Mouse (Mus musculus) kidney, postnatal 4 days (tissue): ENCODE results near the gene Mylk.

Experiments used
- DNase-seq, 2 experiments: peaks; one replicate each; pipeline ENCODE4 v3.0.0; 2021; ENCODE audit warnings: mixed read lengths in 2 of 2

Mylk gene

DNA sequence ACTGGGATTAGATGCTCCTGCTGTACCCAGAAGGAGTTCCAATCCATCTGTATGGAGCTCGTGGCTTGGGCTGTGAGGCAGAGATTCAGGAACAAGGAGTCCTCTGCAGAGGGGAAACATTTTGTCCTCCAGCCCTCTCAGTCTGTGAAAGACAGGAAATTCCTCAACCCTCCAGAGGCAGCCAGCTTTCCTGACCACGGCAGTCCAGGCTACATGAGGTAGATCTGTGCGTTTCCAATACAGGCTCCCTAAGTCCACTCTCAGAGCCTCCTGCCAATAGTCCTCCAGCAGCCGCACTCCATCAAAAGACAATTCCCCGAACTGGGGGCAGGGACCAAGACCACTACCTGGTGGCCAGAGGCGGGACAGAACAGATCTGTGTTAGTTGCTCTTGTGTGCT, 164.4 kb downstream of the Mylk start:
- peak; percentile 32 to 56 for DNase-seq

DNA sequence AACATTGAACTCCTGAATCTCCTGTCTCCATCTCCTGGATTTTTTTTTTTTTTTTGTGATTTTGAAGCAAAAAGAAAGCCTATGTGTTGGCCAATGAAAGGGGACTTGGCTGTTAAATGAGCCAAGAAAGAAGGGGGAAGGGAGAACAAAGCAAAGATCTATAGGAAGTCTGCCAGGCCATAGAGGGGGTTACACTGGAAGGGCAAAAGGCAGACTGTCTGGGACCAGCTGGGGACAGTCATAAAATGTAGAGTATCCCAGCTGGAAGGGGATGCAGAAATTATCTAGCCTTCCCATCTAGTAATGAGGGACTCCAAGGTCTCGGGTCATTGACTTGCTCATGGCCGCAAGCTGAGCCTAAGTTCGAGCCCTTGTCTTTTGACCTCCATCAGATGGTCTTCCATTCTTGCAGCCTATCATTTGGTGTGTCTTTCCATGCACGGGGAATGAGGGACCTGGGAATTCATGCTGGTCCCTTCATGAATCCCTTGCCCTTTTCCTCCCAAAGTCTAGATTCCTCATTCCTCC, 172.4 kb downstream of the Mylk start:
- DNase-seq, result no peak

DNA sequence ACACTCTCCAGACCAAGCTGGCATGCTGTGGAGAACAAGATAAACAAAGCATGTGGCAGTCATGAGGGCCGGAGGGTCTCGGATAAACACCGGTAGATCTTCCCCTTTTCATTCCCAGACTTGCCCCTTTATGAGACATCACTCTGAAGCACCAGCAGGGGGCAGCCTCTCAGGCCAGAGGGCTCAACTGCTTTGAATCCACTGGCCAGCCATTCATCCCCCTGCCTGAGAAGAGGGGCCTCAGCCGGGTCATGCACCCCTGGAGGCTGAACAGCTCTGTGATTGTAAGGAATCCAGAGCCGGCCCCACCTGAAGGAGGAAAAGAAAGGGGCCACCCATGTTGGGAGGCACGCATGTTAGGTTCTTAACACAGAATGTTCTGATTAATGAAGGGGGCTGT, 175.2 kb downstream of the Mylk start:
- peak; percentile 78 to 84 for DNase-seq

DNA sequence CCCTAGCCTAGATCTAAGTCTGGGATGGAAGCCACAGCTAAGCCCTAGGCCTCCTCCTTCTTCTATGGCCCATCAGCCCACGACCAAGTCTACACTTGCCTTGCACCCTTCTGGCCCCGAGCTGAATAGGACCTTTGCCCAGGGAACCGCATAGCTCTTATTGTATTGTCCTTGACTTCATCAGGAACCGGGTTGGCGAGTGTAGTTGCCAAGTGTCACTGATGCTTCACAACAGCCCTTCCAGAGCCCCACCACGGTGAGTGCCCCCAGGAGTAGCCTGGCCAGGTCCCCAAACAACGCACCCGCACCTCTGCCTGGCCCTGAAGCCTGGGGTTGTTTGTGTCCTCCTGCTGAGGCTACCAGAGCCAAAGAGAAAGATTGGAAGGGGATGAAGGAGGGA, 175.9 kb downstream of the Mylk start:
- DNase-seq, result no peak

DNA sequence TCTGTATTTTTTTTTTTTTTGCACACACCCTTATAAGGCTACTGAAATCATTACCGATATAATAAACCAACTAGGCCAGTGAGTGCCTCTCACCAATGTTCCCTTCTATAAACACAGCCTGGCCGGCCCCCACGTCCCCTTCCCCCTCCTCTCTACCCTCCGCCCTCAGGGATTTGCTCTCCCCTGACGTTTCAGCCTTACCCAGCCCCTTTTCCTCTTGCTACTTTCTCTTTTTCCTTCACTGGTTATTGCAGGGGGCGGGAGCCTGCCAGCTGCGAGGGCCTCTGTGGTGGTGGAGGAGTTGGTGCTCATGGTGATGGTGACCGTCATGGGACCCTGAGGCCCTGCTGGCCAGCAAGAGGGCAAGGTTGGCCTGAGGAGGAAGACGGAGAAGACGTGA, 176.3 kb downstream of the Mylk start:
- peak; percentile 69 to 75 for DNase-seq

DNA sequence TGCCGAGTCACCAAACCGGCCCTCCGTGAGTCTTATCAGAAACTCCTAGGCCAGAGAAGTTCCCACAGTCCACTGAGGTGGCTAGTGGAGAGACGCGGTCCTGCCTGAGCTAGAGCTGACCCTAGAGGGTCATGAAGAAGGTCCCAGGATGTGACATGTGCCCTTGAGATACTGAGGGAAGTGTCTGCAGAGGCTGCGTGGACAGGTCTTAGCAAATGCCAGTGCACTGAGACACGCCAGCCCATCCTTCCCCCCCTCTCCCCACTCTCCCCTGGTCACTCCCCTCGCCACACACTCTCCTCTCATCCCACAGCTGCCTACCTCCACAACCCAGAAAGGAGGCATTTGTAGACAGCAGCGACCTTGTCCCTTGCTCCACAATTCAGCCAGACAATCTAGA, 178.6 kb downstream of the Mylk start:
- no peak for DNase-seq

DNA sequence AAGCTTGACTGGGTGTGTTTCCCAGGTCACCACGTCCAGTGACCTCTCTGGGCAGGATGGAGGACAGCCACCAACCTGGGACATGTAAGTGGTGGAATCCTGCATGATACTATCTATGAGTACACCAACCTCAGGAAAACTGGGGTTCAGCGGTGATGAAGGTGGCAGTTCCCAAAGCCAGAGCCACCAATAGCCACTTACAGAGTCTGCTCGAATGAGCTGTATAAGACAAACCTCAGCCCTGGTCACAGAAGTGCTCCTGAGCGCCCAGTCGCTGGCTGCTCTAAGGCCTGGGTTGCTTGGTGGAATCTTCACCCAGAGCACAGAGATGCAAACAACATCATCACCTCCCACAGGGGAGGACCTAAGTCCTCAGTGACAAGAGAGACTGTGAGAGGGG, 179.3 kb downstream of the Mylk start:
- DNase-seq, result no peak

DNA sequence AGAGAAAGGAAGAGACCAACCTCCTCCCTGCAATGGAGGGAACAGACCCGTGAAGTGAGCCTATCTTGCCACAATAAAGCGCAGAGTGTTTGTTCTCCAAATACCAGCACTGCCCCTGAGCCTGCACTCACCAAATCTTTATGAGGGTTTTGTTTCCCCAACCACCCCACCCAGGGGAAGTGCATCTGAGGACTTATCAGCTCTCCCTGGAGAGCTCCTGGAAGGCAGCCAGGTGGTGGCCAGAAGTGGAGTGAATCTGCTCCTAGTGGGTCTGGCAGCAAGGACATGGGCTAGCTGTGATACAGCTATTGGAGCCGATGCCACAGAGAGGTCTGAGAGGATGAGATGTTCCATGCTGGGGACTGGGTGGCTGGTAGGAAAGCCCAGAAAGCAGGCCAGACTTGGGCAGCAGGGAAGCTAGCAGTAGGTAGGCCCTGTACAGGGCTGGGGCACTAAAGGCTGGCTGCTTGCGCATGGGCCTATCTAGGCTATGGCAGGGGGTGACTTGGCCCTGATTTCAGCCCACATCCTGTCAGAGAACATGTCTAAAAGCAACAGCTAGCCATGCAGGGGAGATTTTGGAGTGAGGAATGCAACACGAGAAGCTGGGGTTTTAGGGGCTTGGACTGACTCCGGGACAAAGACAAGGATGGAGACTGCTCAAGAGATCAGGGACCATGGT, 180.1 kb downstream of the Mylk start:
- DNase-seq, result peak; percentile 71 to 78

DNA sequence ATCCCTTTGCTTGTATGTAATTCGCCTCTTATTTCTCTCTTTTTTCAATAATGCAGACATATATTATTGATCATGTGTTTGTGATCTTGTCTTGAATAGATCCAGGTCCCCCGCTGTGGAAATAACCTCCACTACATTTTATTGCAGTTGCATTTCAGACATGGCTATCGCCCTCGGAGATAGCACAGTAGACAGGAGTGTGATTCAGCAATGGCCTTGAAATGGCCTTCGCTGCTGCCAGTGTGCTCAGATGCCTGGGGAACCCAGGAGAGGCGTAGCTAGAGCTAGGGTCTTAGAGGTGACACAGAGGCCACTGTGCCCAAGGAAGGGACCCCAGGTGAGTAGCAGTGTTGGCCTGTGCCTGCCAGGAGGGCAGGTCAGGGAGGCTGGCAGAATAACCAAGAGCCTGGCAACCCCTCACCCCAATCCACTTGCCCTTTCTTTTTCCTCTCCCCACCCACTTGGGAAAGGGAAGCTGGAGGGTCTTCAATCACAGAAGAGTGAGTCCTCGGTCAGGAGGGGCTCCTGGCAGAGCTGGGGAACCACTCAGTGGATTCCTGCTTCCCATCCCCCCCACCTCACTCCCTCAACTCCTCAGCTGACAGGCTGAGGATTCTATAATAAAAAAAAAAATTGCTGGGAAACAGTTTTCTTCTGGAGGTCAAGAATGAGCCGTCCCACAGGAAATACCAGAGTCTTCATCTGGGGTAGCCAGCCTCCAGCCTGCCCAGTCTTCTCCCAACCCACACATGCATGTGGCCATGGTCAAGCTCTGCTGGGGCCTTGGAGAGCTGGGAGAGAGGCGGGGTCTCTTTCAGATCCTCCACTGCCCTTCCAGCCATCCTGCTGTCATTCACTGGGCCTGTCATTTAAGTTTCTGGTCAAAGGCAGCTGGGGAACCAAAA, 181.8 kb downstream of the Mylk start:
- peak; percentile 48 to 60 for DNase-seq

DNA sequence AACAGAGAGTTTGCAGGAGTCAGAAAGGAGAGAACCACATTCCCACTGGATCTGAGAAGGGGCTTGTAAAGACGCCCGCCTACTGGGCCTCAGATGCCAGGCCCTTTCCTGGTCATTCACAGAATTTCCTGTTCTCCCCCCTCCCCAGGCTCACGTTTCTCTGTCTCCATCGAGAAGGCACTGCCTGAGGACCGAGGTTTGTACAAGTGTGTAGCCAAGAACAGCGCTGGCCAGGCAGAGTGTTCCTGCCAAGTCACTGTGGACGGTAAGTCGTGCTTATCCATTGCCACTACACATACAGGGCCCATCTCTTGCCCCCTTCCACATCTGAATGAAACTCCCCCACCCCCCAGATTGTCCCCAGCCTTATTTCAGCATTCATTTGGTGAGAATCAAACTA, 184.7 kb downstream of the Mylk start:
- DNase-seq, result peak in 1 of 2 experiments; percentile 32

DNA sequence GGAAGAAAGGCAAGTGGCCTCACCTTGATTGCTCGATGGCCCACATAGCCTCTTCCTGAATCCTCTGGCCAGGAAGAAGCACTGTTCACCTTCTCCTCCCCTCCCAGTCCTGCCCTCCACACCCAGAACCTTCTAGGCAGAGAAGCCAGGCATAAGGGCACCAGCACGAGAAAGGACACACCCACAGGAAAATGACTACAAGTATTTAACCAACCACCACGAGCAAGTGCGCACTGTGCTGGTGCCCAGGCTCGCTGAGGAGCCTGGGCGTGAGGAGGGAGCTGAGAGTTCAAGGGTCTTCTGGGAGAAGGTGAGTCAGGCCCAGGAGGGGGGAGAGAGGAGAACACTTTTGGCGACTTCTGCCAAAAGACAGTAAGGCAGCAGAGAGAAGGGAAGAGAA, 185.1 kb downstream of the Mylk start:
- no peak for DNase-seq

DNA sequence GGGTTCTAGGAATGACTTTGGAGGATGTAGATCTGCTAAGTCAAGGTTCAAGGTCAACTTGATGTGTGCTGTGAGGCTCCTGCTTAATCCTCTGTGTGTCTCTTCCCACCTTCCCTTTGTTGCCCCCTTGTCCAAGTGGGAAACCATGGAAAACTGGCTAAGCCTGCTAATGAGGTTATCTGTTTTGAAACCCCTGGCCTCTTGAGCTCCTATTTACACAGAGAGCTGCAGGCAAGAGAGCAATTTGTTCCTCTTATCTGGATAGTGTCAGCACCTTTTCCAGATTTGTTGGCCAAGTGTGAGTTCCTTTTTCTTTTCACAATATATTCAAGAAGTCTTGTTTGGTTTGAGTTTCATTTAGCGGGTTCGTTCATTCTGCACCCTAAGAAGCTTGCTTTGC, 186.3 kb downstream of the Mylk start:
- no peak for DNase-seq

DNA sequence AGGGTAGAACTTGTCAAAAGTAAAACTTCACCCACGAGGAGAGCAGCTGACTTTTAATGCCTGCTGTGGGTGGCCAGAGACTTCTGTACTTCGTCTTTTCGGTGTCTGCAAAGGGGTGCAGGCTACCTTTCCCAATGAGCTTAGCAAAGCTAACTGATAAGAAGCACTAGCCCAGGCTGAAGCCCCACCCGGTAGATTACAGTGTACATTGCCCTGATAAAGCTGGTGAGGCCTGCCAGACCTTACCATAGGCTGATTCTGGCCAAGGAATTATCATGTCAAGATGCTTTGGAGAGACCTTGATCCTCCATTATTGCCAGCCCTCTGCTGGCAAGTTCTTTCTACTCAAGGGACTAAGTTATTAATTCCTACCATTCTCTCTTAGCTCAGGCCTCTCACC, 188.2 kb downstream of the Mylk start:
- DNase-seq, result no peak

DNA sequence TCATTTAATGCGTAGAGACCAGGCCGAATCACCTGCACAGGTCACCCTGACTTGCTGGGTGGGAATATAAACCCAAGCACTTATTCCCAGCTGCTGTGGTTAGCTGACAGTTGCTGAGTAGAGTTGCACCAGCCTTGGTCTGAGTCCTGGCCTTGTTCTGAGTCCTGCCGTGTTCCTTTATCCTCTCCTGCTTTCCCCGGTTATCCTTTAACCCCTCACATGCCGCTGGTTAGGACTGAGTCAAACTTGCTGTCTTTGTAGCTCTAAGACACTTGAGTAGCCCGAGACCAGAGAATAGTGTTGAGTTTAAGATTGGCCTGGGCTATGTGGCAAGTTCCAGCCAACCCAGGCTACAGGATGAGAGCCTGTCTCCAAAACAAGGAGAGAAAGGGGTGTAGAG, 189.5 kb downstream of the Mylk start:
- no peak for DNase-seq

DNA sequence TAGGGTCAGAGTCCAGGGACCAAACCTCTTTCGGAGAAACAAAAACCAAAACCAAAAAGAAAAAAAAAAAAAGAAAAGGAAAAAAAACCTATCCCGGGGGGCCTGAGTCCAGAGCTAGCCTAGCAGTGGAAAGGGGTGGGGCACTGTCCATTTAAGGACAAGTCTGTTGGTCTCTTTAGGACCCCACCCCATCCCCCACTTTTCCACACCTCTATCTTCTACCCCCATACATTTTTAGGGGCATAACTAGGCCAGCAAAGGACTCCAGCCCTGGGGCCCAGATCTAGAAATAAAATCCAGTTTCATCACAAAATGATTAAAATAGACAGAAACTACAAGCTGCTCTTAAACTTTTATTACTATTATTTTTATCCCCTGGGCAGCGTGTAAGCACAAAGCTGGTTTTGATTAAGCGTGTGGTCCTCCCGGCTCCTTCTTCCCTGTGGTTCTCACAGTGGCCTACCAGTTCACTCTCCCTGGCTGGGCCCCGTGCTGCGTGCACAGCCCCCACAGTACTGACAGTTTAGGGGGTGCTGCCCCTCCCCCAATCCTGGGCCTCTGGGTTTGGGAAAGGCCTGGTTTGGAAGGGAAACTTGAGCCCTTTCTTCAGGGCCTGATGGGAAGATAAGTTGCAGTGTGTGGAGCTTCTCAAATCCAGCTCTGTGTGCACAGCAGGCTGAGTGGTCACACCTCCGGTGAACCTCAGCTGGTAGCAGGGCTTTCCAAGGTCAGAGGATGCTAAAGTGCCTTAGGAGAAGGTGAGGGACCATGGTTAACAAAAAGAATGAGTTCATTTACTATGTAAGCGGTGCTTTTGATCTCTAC, 190.7 kb downstream of the Mylk start:
- peak; percentile 53 to 61 for DNase-seq

DNA sequence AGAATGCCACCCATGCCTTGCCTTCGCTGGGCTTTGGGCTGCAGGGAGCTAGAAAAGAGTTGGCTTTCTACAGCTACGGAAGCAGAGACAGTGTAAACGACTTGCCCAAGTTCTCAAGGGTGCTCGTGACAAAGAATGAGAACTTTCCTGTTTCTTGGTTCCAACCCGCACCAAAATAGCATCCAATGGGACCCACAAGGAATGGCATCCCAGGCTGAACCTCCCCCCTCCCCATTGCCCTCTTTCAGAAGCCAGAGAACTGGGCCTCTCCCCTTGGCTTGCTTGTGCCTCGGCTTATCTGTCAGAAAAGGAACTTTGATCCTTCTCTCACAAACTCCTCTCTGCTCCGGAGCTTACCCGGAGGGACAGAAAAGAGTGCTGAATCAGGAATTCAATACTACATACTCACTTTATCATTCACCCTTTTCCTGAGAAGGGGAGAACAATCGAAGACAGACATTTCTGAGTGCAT, 191.4 kb downstream of the Mylk start:
- DNase-seq, result no peak

DNA sequence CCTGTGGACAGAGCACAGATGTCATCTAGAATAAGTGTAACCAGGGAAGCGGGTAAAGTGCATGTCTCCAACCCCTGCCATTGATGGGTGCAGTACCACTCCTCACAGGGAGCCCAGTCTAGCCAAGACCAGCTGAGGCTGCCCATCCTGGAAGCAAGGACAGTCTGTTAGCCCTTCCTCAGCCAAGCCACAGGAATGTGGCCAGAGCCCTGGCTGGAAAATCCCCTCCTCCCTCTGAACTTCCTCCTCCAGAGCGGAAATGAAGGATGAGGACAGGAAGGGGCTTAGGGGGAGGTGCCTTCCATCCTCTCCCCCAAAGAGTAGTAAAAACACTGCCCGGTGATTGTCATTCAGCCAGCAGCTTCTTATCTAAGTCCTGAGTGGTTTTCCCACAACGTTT, 192.6 kb downstream of the Mylk start:
- DNase-seq, result peak; percentile 67 to 80

DNA sequence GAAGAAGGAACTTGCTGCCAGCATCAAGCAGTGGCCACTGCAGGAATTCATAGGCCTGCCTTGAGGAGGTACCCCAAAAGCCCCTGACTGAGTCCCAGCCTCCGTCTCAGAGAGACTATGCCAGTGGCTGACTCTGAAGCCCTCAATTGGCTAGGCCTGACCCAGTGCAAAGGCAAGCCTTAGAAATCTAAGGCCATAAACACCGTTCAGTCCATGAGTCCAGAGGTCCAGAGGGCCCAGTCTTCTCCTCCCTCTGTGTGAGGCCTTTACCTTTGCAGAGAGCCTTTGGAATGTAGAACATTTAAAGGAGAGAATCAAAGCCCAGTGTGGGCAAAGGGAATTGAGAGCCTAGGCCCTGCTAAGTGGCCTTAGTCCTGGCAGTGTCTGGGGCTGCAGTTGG, 193.2 kb downstream of the Mylk start:
- DNase-seq, result no peak

DNA sequence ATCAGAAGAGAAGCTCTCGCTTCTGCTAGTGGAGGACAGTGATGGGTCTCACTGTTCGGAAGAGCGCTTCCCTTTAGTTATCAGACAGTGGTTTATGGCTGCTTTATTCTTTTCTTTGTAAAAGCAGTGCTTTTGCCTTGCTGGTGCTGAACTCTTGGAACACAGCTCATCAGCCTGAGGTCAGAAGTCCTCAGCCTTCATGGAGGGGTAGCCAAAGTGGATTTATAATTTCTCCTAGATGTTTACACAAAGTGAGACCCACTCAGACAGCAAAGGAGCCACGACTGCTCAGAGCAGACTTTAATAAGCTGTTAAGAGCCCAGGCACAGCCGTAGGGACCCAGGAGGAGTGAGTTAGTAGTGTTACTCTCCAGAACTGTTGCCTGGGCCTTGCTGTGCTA, 194.9 kb downstream of the Mylk start:
- DNase-seq, result no peak

DNA sequence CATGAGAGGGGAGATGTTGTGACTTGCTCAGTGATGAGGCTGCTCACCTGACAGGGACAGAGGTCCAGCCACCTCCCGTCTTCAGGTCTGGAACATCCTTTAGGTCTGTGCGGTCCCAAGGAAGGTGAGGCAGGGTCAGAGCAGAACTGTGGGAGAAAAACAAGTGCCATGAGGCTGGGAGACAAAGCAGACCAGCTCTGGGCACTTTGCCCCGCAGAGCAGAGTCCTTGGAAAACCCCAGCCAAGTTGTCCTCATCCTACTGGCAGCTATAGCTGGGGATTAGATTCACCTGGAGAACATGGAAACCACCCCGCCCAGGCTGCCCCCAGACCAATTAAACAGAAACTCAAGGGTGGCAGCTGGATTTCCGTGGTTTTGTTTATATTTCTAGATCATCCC, 195.4 kb downstream of the Mylk start:
- no peak for DNase-seq

DNA sequence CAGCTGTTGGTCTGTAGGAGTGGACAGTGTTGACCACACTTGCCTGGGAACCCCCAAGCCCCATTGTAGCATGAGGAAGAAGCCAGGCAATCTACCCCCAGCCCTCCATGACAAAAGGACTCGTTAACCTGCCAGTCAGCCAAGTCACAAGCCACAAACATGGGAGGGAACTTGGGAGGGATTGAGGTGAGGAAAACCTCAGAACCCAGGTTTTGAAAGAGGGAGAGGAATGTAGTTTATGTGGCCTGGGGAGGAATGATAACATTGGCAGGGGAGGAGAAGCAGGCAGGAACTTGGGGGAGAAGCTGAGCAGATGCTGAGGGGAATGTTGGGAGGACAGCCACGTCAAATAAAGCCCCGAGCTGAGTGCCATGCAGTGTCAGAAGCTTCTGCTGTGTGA, 196.9 kb downstream of the Mylk start:
- peak in 1 of 2 experiments; percentile 40 for DNase-seq

DNA sequence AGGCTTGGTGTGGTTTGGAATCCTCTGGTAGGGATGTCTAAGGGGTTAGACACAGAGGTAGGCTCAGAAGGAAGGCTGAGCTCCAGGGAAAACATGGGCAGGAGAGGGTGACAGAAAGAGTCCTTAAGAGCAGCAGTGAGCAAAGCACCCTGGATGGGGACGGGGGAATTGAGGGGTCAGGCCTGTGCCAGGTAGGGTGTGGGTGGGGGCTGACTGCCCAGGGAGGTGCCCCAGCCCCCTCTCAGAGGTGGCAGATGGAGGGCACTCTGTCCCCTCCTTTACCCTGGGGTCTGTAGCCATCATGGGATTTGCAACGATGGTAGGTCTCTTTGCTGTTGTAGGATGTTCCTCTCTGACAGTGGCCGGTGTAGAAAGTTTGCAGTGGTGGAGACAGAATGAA, 201.3 kb downstream of the Mylk start:
- DNase-seq, result no peak

DNA sequence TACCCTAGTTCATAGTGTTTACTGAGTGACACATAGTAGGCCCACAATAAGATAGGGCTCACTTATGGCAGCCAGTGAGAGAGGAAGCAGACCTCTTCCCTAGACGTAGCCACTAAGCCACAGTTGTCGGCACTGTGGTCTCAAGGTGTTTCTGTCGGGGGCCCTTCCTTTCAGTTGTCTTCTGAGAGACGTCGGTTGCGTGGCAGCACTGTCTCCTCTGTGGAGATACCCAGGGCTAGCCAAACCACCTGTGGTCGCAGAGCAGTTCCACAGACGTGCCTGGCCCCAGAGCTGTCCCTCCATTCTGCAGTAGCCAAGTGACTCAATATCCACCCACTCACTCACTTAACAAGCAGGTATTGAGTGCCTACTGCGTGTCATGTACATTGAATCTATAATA, 205.9 kb downstream of the Mylk start:
- no peak for DNase-seq
